Mouse (Mus musculus) testis, adult 2 months (tissue): ENCODE results near the gene Pam. TPM values are rescaled to one million over a fixed set of nuclear protein-coding genes. Genes with fewer than 3 reads are reported as not detected.

Experiments
- H3K27ac ChIP-seq: fragments of 200-500 bp; 2 replicates; pipeline ENCODE4 v1.5.1; 2012; ENCODE audit warnings: low read depth, low read length; ENCODE audit not compliant: control insufficient read depth, insufficient read depth
- H3K27me3 ChIP-seq: fragments of 200-500 bp; 2 replicates; pipeline ENCODE4 v1.6.1; 2012; ENCODE audit warnings: mild to moderate bottlenecking, low read length, moderate library complexity; ENCODE audit not compliant: control insufficient read depth, insufficient read depth
- H3K36me3 ChIP-seq: fragments of 200-500 bp; 2 replicates; pipeline ENCODE4 v1.6.1; 2012; ENCODE audit warnings: mild to moderate bottlenecking, low read length; ENCODE audit not compliant: control insufficient read depth, insufficient read depth
- H3K4me1 ChIP-seq: fragments of 200-500 bp; 2 replicates; pipeline ENCODE4 v1.6.1; 2012; ENCODE audit warnings: low read length; ENCODE audit not compliant: control insufficient read depth, insufficient read depth
- H3K4me3 ChIP-seq: fragments of 200-500 bp; 2 replicates; pipeline ENCODE4 v1.5.1; 2012; ENCODE audit warnings: low read depth, mild to moderate bottlenecking, low read length, moderate library complexity, mixed read lengths; ENCODE audit not compliant: control insufficient read depth
- CTCF ChIP-seq: fragments of 200-500 bp; IDR thresholded peaks from 2 replicates; pipeline ENCODE4 v1.5.1; 2012; ENCODE audit warnings: low read depth, mild to moderate bottlenecking, inconsistent platforms, low read length, moderate library complexity; ENCODE audit not compliant: control insufficient read depth, insufficient read depth, insufficient replicate concordance
- POLR2A ChIP-seq: fragments of 200-500 bp; IDR thresholded peaks from 2 replicates; pipeline ENCODE4 v1.6.1; 2012; ENCODE audit warnings: low read depth, mild to moderate bottlenecking, inconsistent platforms, low read length, moderate library complexity; ENCODE audit not compliant: control insufficient read depth
- polyA plus RNA-seq: library from polyadenylated mRNA; depleted of rRNA; stranded (reverse); fragments of >200 nt; gene quantifications from 2 replicates; pipeline ENCODE4 v1.2.3, GENCODE M21; 2012

Pam gene
- polyA plus RNA-seq, 1 experiment: 6.1 TPM

GRCm38 (mm10) chr1:98059401-98059800 is 36.0 kb downstream of the Pam start:
- TF ChIP-seq CTCF (no peak), POLR2A (no peak)
- Histone ChIP-seq H3K36me3 (no peaks in the 10 kb centered on the region), H3K27ac (no peak overlapping the region), H3K4me3 (no peak overlapping the region), H3K4me1 (peaks cover 5% of the 10 kb centered on the region), H3K27me3 (no peaks in the 10 kb centered on the region)

- TF ChIP-seq CTCF (no peak), POLR2A (no peak)
- no peak overlapping the region for H3K27ac ChIP-seq
- H3K36me3 ChIP-seq: no peaks in the 10 kb centered on the region
- no peaks in the 10 kb centered on the region for H3K27me3 ChIP-seq
- no peak overlapping the region for H3K4me3 ChIP-seq
- H3K4me1 ChIP-seq: peaks cover 5% of the 10 kb centered on the region
Measured at GRCm38 (mm10) chr1:98056996-98057945, 38.2 kb downstream of the Pam start.

GRCm38 (mm10) chr1:98056277-98056676 is 39.2 kb downstream of the Pam start:
- Histone ChIP-seq H3K27ac (no peak overlapping the region), H3K4me3 (no peak overlapping the region), H3K27me3 (no peaks in the 10 kb centered on the region), H3K36me3 (no peaks in the 10 kb centered on the region), H3K4me1 (peaks cover 5% of the 10 kb centered on the region)
- TF ChIP-seq POLR2A (no peak), CTCF (no peak)

GRCm38 (mm10) chr1:98055591-98055990 is 39.9 kb downstream of the Pam start:
- H3K4me3 ChIP-seq: no peak overlapping the region
- peaks cover 5% of the 10 kb centered on the region for H3K4me1 ChIP-seq
- no peaks in the 10 kb centered on the region for H3K27me3 ChIP-seq
- no peaks in the 10 kb centered on the region for H3K36me3 ChIP-seq
- TF ChIP-seq POLR2A (no peak), CTCF (no peak)
- H3K27ac ChIP-seq: no peak overlapping the region

- Histone ChIP-seq H3K4me1 (peaks cover 5% of the 10 kb centered on the region), H3K27ac (no peak overlapping the region), H3K27me3 (no peaks in the 10 kb centered on the region), H3K4me3 (no peak overlapping the region), H3K36me3 (no peaks in the 10 kb centered on the region)
- TF ChIP-seq CTCF: no peak
- TF ChIP-seq POLR2A: no peak
Measured at GRCm38 (mm10) chr1:98053994-98054393, 41.5 kb downstream of the Pam start.

GRCm38 (mm10) chr1:98053447-98053846 is 42.0 kb downstream of the Pam start:
- no peak overlapping the region for H3K27ac ChIP-seq
- peaks cover 5% of the 10 kb centered on the region for H3K4me1 ChIP-seq
- no peaks in the 10 kb centered on the region for H3K36me3 ChIP-seq
- no peaks in the 10 kb centered on the region for H3K27me3 ChIP-seq
- TF ChIP-seq CTCF (no peak), POLR2A (no peak)
- H3K4me3 ChIP-seq: no peak overlapping the region

GRCm38 (mm10) chr1:98052775-98053174 is 42.7 kb downstream of the Pam start:
- no peaks in the 10 kb centered on the region for H3K36me3 ChIP-seq
- peaks cover 5% of the 10 kb centered on the region for H3K4me1 ChIP-seq
- no peaks in the 10 kb centered on the region for H3K27me3 ChIP-seq
- TF ChIP-seq POLR2A (no peak), CTCF (no peak)
- no peak overlapping the region for H3K27ac ChIP-seq
- no peak overlapping the region for H3K4me3 ChIP-seq
